Mouse (Mus musculus) T-helper 17 cell (primary cell): ENCODE measurements at regions not wholly inside any gene's neighbourhood (a gene's known extent, or its start where the extent isn't known, plus 50 kb on each side); places are given as distances from the start of the nearest gene placed in this dataset.

Source experiments
- in situ Hi-C, 2 experiments: fragments of 300-600 bp; cut with MboI, MseI; formaldehyde crosslinking; loops; 1 replicate in 1 of 2; 2 replicates in 1 of 2; pipeline ENCODE4 v1.15.1; 2025; ENCODE audit warnings: high pct_unique_total_duplicates in 2 of 2

- in situ Hi-C loops: no loop called here
Measured at GRCm38 (mm10) chr8:17596559-17596958, 1381.5 kb downstream of the Defb40 start.

DNA sequence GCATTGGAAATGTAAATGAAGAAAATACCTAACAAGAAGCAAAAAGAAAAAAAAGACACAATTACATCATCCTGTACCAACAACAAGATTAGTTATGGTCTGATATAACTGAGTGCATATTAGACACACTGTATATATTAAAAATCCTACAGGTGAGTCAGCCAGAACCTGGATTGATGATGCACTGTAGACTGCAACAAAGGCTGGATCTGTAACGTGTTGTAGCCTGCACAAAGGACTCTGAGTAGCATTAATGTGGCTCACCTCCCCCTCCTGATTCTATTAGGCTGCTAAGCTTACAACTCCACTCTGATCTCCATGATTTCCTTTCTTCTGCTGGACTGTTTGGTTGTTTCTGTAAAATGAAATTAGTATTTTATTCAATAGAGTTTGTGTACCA is 1383.4 kb downstream of the Defb40 start:
- in situ Hi-C loops: no loop called here

DNA sequence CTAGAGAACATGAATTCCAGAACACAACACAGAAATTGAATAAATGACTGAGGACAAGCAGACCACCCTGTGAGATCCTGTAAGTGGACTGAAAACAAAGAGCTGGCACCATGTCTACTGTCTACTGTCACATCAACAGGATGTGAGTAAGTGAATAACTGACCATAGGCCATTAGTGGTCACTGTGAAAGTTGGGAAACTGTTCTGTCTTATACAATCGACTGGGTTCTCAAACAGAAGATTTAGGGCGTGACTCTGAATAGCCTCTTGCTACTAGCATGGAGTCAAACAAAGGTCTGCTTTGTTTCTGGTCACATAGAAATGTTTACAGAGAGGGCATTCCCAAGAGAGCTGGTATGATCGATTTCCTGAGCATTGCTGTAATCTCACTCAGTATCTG is 1387.9 kb downstream of the Defb40 start:
- in situ Hi-C loops: no loop called here

GRCm38 (mm10) chr8:17588189-17588588 is 1389.9 kb downstream of the Defb40 start:
- in situ Hi-C loops: no loop called here

DNA sequence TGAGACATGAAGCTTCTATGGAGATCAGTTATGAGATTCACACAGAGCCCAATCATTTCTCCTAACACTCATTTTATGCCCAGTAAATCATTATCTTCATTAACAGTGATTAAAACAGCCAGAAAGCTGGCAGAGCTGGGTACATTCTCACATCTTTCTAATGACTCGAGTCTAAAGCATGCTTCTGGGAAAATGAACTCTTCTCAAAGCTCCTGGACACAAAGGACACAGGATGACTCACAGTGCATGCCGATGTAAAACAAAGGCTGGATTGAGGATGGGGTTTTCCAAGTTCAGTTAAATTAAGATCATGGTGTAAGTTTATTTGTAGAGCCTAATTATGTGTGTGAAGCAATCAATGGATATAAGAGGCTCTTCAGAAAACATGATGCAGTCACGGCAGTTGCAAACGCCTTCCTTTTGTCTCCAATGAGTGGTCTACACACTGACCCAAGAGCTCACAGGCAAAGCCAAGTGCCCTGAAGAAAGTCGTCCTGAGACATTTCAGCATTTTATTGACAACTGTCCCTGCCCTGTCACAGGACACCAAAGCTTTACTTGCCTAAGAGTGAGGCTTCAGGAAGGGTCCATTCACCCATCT is 1390.7 kb downstream of the Defb40 start:
- in situ Hi-C loops: no loop called here
